Mouse (Mus musculus): ENCODE results near the gene U2af1l4. TPM values are rescaled to one million over a fixed set of nuclear protein-coding genes. Genes with fewer than 3 reads are reported as not detected.
A peak's percentile ranks its signal among the peaks of the same experiment; 100 is the strongest.

U2af1l4 gene
- total and polyA plus RNA-seq, 3 experiments: 42.5 to 71.2 (median 62.9) TPM

GRCm38 (mm10) chr7:30600651-30601050, 37.5 kb downstream of the U2af1l4 start:
- H3K27me3 ChIP-seq (ENCODE audit: insufficient read depth, low read length): peaks cover 32% of the 10 kb centered on the region
- H3K4me1 ChIP-seq (ENCODE audit: insufficient read depth, low read depth, low read length): peaks cover 14% of the 10 kb centered on the region
- peaks cover 12% of the 10 kb centered on the region for H3K36me3 ChIP-seq (replicated peaks)
- H3K9me3 ChIP-seq (replicated peaks): no peaks in the 10 kb centered on the region
- ATAC-seq (ENCODE audit: extremely low read depth, insufficient number of reproducible peaks, low FRiP score, poor library complexity, severe bottlenecking): no peak
- no peak for DNase-seq (ENCODE audit: low spot score)
- TF ChIP-seq GATA1 (IDR thresholded peaks at IDR 0.05; ENCODE audit: borderline replicate concordance, low read length) (no peak), GATA2 (IDR thresholded peaks at IDR 0.05; ENCODE audit: borderline replicate concordance, low read depth, low read length) (no peak), POLR2AphosphoS5 (IDR thresholded peaks at IDR 0.05; ENCODE audit: insufficient replicate concordance, low read depth, low read length) (no peak), CTCF (IDR thresholded peaks at IDR 0.05; ENCODE audit: low read depth, low read length) (no peak), TAL1 (conservative IDR thresholded peaks at IDR 0.05; ENCODE audit: low read depth, low read length) (no peak)
- no peak overlapping the region for H3K4me3 ChIP-seq (ENCODE audit: low read depth, low read length)

- H3K4me3 ChIP-seq (ENCODE audit: low read depth, low read length): no peak overlapping the region
- no peak for TF ChIP-seq TAL1 (conservative IDR thresholded peaks at IDR 0.05; ENCODE audit: low read depth, low read length)
- TF ChIP-seq GATA2 (IDR thresholded peaks at IDR 0.05; ENCODE audit: borderline replicate concordance, low read depth, low read length): no peak
- no peak for TF ChIP-seq POLR2AphosphoS5 (IDR thresholded peaks at IDR 0.05; ENCODE audit: insufficient replicate concordance, low read depth, low read length)
- TF ChIP-seq CTCF (IDR thresholded peaks at IDR 0.05; ENCODE audit: low read depth, low read length): no peak
- TF ChIP-seq GATA1 (IDR thresholded peaks at IDR 0.05; ENCODE audit: borderline replicate concordance, low read length): no peak
Measured at GRCm38 (mm10) chr7:30602583-30602982, 39.5 kb downstream of the U2af1l4 start.

GRCm38 (mm10) chr7:30604424-30604823, 41.3 kb downstream of the U2af1l4 start:
- TF ChIP-seq TAL1 (conservative IDR thresholded peaks at IDR 0.05; ENCODE audit: low read depth, low read length) (no peak), POLR2AphosphoS5 (IDR thresholded peaks at IDR 0.05; ENCODE audit: insufficient replicate concordance, low read depth, low read length) (no peak), GATA2 (IDR thresholded peaks at IDR 0.05; ENCODE audit: borderline replicate concordance, low read depth, low read length) (no peak), GATA1 (IDR thresholded peaks at IDR 0.05; ENCODE audit: borderline replicate concordance, low read length) (no peak), CTCF (IDR thresholded peaks at IDR 0.05; ENCODE audit: low read depth, low read length) (no peak)
- no peak for DNase-seq (ENCODE audit: low spot score)
- H3K9me3 ChIP-seq (replicated peaks): no peaks in the 10 kb centered on the region
- H3K27me3 ChIP-seq (ENCODE audit: insufficient read depth, low read length): peaks cover 2% of the 10 kb centered on the region; the same call in 1 of the 2 replicates
- no peak overlapping the region for H3K4me3 ChIP-seq (ENCODE audit: low read depth, low read length)
- peaks cover 21% of the 10 kb centered on the region for H3K36me3 ChIP-seq (replicated peaks)
- ATAC-seq (ENCODE audit: extremely low read depth, insufficient number of reproducible peaks, low FRiP score, poor library complexity, severe bottlenecking): no peak
- peaks cover 20% of the 10 kb centered on the region for H3K4me1 ChIP-seq (ENCODE audit: insufficient read depth, low read depth, low read length)

More at GRCm38 (mm10) chr7:30602583-30602982, 39.5 kb downstream of the U2af1l4 start:
- Histone ChIP-seq H3K36me3 (replicated peaks) (peaks cover 17% of the 10 kb centered on the region), H3K9me3 (replicated peaks) (no peaks in the 10 kb centered on the region), H3K27me3 (ENCODE audit: insufficient read depth, low read length) (peaks cover 15% of the 10 kb centered on the region), H3K4me1 (ENCODE audit: insufficient read depth, low read depth, low read length) (peaks cover 14% of the 10 kb centered on the region)
- ATAC-seq (ENCODE audit: extremely low read depth, insufficient number of reproducible peaks, low FRiP score, poor library complexity, severe bottlenecking): no peak
- no peak for DNase-seq (ENCODE audit: low spot score)

- ATAC-seq (ENCODE audit: extremely low read depth, insufficient number of reproducible peaks, low FRiP score, poor library complexity, severe bottlenecking): no peak
- DNase-seq (ENCODE audit: low spot score): no peak
- Histone ChIP-seq H3K4me1 (ENCODE audit: insufficient read depth, low read depth, low read length) (peaks cover 14% of the 10 kb centered on the region), H3K9me3 (replicated peaks) (no peaks in the 10 kb centered on the region), H3K27me3 (ENCODE audit: insufficient read depth, low read length) (peaks cover under 1% of the 10 kb centered on the region; the same call in 1 of the 2 replicates), H3K4me3 (ENCODE audit: low read depth, low read length) (no peak overlapping the region), H3K36me3 (replicated peaks) (peaks cover 26% of the 10 kb centered on the region)
- no peak for TF ChIP-seq GATA2 (IDR thresholded peaks at IDR 0.05; ENCODE audit: borderline replicate concordance, low read depth, low read length)
- TF ChIP-seq CTCF (IDR thresholded peaks at IDR 0.05; ENCODE audit: low read depth, low read length): no peak
- no peak for TF ChIP-seq GATA1 (IDR thresholded peaks at IDR 0.05; ENCODE audit: borderline replicate concordance, low read length)
- no peak for TF ChIP-seq POLR2AphosphoS5 (IDR thresholded peaks at IDR 0.05; ENCODE audit: insufficient replicate concordance, low read depth, low read length)
- no peak for TF ChIP-seq TAL1 (conservative IDR thresholded peaks at IDR 0.05; ENCODE audit: low read depth, low read length)
Measured at GRCm38 (mm10) chr7:30604944-30605343, 41.8 kb downstream of the U2af1l4 start.

GRCm38 (mm10) chr7:30607706-30608309, 44.7 kb downstream of the U2af1l4 start:
- DNase-seq (ENCODE audit: low spot score) (peak; percentile 53), ATAC-seq (ENCODE audit: extremely low read depth, insufficient number of reproducible peaks, low FRiP score, poor library complexity, severe bottlenecking) (peak; percentile 34; the same call in 1 of the 2 replicates)
- TF ChIP-seq CTCF (IDR thresholded peaks at IDR 0.05; ENCODE audit: low read depth, low read length) (no peak; the same call in 1 of the 2 replicates), GATA1 (IDR thresholded peaks at IDR 0.05; ENCODE audit: borderline replicate concordance, low read length) (no peak), TAL1 (conservative IDR thresholded peaks at IDR 0.05; ENCODE audit: low read depth, low read length) (no peak), GATA2 (IDR thresholded peaks at IDR 0.05; ENCODE audit: borderline replicate concordance, low read depth, low read length) (no peak), POLR2AphosphoS5 (IDR thresholded peaks at IDR 0.05; ENCODE audit: insufficient replicate concordance, low read depth, low read length) (no peak)
- Histone ChIP-seq H3K27me3 (ENCODE audit: insufficient read depth, low read length) (no peaks in the 10 kb centered on the region), H3K36me3 (replicated peaks) (peaks cover 40% of the 10 kb centered on the region), H3K9me3 (replicated peaks) (no peaks in the 10 kb centered on the region), H3K4me1 (ENCODE audit: insufficient read depth, low read depth, low read length) (peaks cover 6% of the 10 kb centered on the region; the same call in 1 of the 2 replicates), H3K4me3 (ENCODE audit: low read depth, low read length) (no peak overlapping the region)

- ATAC-seq (ENCODE audit: extremely low read depth, insufficient number of reproducible peaks, low FRiP score, poor library complexity, severe bottlenecking): no peak
- TF ChIP-seq TAL1 (conservative IDR thresholded peaks at IDR 0.05; ENCODE audit: low read depth, low read length): no peak
- peaks cover 38% of the 10 kb centered on the region for H3K36me3 ChIP-seq (replicated peaks)
- DNase-seq (ENCODE audit: low spot score): no peak
- H3K27me3 ChIP-seq (ENCODE audit: insufficient read depth, low read length): no peaks in the 10 kb centered on the region
- peaks cover 9% of the 10 kb centered on the region for H3K4me1 ChIP-seq (ENCODE audit: insufficient read depth, low read depth, low read length)
- H3K9me3 ChIP-seq (replicated peaks): no peaks in the 10 kb centered on the region
- H3K4me3 ChIP-seq (ENCODE audit: low read depth, low read length): no peak overlapping the region
Measured at GRCm38 (mm10) chr7:30608476-30608875, 45.4 kb downstream of the U2af1l4 start.
